Mouse (Mus musculus) midbrain, postnatal 0 days (tissue): ENCODE results near the gene Ccl24. TPM values are rescaled to one million over a fixed set of nuclear protein-coding genes. Genes with fewer than 3 reads are reported as not detected.

ENCODE experiments used
- ATAC-seq: fragments of 200-750 bp; cut with Nextera tagmentation; 2 replicates; pipeline ENCODE4 v1.8.0; 2017; ENCODE audit warnings: moderate number of reproducible peaks, mild to moderate bottlenecking, moderate TSS enrichment, moderate library complexity; ENCODE audit not compliant: low FRiP score
- DNase-seq: peaks from one replicate; pipeline ENCODE4 v3.0.0-alpha.2; 2015; ENCODE audit warnings: low spot score
- H3K27ac ChIP-seq: fragments of 300-500 bp; sonication (generic); 2 replicates; pipeline ENCODE4 v1.5.1; 2014; ENCODE audit warnings: low read depth, mild to moderate bottlenecking, low read length, mixed read lengths
- H3K27me3 ChIP-seq: fragments of 300-500 bp; sonication (generic); 2 replicates; pipeline ENCODE4 v1.6.1; 2014; ENCODE audit warnings: low read length, control low read depth, mixed read lengths; ENCODE audit not compliant: insufficient read depth
- H3K36me3 ChIP-seq: fragments of 300-500 bp; sonication (generic); 2 replicates; pipeline ENCODE4 v1.6.1; 2014; ENCODE audit warnings: low read length, control low read depth, mixed read lengths; ENCODE audit not compliant: insufficient read depth
- H3K4me1 ChIP-seq: fragments of 300-500 bp; sonication (generic); 2 replicates; pipeline ENCODE4 v1.6.1; 2014; ENCODE audit warnings: mild to moderate bottlenecking, control low read depth, antibody characterized with exemption, low read length, mixed read lengths; ENCODE audit not compliant: insufficient read depth
- H3K4me2 ChIP-seq: fragments of 300-500 bp; sonication (generic); 2 replicates; pipeline ENCODE4 v1.6.1; 2014; ENCODE audit warnings: low read depth, mild to moderate bottlenecking, low read length, mixed read lengths; ENCODE audit not compliant: poor library complexity, severe bottlenecking
- H3K4me3 ChIP-seq: fragments of 300-500 bp; sonication (generic); 2 replicates; pipeline ENCODE4 v1.5.1; 2014; ENCODE audit warnings: low read depth, mild to moderate bottlenecking, low read length, moderate library complexity
- H3K9ac ChIP-seq: fragments of 300-500 bp; sonication (generic); replicated peaks from 2 replicates; pipeline ENCODE4 v1.6.1; 2014; ENCODE audit warnings: mild to moderate bottlenecking, low read length, moderate library complexity, mixed read lengths; ENCODE audit not compliant: poor library complexity, severe bottlenecking
- H3K9me3 ChIP-seq: fragments of 300-500 bp; sonication (generic); 2 replicates; pipeline ENCODE4 v1.6.1; 2016; ENCODE audit warnings: low read length, control low read depth
- CTCF ChIP-seq: IDR thresholded peaks from 2 replicates; pipeline ENCODE4 v1.5.1; 2016; ENCODE audit warnings: antibody characterized with exemption, mild to moderate bottlenecking
- WGBS: fragments of 180-500 bp; shearing (Covaris S2); extraction: QIAGEN DNeasy Blood & Tissue Kit; methylation state at CpG from one replicate; pipeline ENCODE4 v1.1.7; 2014; 5-methylcytosine and 5-hydroxymethylcytosine counted together
- polyA plus RNA-seq: library from polyadenylated mRNA; unstranded; fragments of >200 nt; fragmentation: Nextera tagmentation; extraction: Ambion mirVana; gene quantifications from 2 replicates; pipeline ENCODE4 v1.2.1, GENCODE M21; 2015
- total RNA-seq: library from RNA; depleted of rRNA; stranded (reverse); fragments of >200 nt; gene quantifications from 2 replicates; pipeline ENCODE4 v1.2.3, GENCODE M21; 2014

Ccl24 gene
- total and polyA plus RNA-seq, 2 experiments from 2014 or later = 0.66 to 2.4 TPM

DNA sequence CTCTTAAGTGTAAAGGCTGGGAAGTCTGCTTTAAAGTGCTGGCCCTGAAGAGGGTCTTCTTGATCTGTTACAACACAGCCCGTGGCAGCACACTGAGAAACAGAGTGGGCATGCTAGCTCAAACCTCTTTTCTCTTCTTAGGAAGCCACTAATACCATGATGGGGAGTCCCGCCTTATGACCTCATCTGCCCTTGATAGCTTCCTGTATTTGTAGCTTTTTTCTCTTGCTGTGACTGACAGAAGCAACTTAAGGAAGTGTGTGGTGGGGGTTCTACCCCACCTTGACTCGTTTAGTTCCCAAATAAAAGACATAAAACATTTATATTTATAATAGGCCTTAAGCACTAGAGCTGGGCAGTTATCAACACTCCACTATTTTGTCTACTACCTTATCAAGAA, 21.3 kb downstream of the Ccl24 start:
- Histone ChIP-seq H3K4me1 (no peaks in the 10 kb centered on the region), H3K4me2 (no peak overlapping the region), H3K9ac (no peak overlapping the region), H3K36me3 (no peaks in the 10 kb centered on the region), H3K4me3 (no peak overlapping the region), H3K27me3 (no peaks in the 10 kb centered on the region), H3K27ac (no peak overlapping the region), H3K9me3 (no peaks in the 10 kb centered on the region)
- WGBS = 72% methylated on average over 3 of the region's 3 CpGs
- ATAC-seq = no peak
- no peak for TF ChIP-seq CTCF
- no peak for DNase-seq

DNA sequence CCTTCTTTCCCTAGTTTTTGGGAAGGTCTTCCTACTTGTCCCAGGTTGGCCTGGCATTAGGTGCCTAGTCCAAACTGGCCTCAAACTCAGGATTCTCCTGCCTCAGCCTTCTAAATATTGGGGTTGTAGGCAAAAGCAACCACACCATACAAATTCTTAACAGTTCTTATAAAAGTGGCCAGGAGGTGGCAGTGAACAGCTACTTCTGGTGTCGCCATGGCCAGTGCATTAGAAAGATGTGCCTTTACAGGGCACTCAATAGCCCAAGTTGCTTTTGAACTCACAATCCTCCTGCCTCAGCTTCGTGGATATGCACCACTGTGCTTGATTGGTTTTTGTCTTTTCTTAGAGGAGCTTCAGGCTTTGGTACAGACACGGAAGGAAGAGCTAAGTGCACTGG, 21.9 kb downstream of the Ccl24 start:
- Histone ChIP-seq H3K27ac (no peak overlapping the region), H3K4me1 (no peaks in the 10 kb centered on the region), H3K4me2 (no peak overlapping the region), H3K27me3 (no peaks in the 10 kb centered on the region), H3K4me3 (no peak overlapping the region), H3K9me3 (no peaks in the 10 kb centered on the region), H3K9ac (no peak overlapping the region), H3K36me3 (no peaks in the 10 kb centered on the region)
- DNase-seq (peak; percentile 35), ATAC-seq (no peak)
- 21% methylated on average over 3 of the region's 3 CpGs for WGBS
- TF ChIP-seq CTCF = peak; percentile 62

DNA sequence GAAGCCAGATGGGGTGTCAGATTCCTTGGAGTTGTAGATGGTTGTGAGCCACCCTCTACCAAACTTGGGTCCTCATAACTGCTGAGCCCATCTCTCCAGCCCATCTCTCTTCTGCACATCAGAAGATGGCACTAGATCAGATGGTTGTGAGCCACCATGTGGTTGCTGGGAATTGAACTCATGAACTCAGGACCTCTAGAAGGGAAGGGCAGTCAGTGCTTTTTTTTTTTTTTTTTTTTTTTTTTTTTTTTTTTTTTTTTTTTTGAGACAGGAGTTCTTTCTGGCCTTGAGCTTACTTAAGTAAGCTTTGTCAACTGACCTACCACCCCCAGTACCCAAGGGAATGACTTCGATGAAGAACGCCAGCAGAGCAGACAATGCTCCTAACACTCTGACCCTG, 24.9 kb downstream of the Ccl24 start:
- Histone ChIP-seq H3K4me3 (no peak overlapping the region), H3K4me2 (no peak overlapping the region), H3K4me1 (no peaks in the 10 kb centered on the region), H3K9me3 (no peaks in the 10 kb centered on the region), H3K36me3 (no peaks in the 10 kb centered on the region), H3K27ac (no peak overlapping the region), H3K27me3 (no peaks in the 10 kb centered on the region), H3K9ac (no peak overlapping the region)
- WGBS = 85% methylated on average over 2 of the region's 2 CpGs
- TF ChIP-seq CTCF = no peak
- ATAC-seq (no peak), DNase-seq (no peak)

DNA sequence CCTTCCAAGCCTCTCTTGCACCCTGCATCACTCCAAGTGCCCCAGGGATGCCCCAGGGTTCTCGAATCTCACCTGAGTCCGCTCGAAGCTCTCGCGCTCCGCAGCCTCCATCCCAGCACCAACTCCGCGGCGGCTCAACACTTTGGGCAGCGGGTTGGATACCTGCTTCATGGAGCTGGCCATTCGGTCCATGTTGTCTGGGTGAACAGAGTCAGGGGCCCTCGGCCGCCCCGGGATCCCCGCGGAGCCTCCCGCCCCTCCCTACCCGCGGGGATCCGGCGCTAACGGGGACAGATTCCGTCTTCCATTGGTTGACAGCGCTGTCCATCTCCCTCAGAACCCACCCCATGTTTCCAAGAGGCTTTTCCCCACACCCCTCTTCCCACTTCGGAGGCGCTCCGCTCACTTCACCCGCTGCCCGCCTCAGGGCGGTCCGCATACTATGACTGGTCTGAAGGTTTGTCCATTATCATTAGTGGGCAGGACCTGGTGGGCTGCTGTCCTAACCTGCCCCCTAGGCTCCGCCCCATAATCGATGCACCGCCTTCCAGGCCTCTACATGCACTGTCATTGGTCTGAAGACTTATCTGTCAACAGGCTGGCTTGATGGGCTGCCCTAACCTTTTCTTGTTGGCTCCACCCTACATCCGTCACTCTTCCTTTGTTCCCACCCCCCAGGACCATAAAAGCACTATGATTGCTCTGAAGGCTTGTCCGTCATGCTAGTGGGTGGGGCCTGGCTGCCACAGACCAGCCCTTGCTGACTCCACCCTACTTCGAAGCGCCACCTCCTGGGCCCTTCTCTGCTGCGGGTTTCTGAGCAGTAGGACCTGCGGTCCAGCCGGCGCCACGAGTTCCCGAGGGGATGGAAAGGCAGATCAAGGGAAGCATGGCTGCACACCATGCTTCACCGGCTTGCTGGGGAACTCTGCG, 27.7 kb downstream of the Ccl24 start, which contains the start of gene Hip1:
Hip1 (minus strand) TSS at position 256 of the 933 bp plus-strand sequence.
- DNase-seq = peak; percentile 100
- H3K4me2 ChIP-seq = peak within 1 kb of the TSS; percentile 97
- WGBS = 1% methylated on average over 46 of the region's 46 CpGs
- H3K4me1 ChIP-seq = no peaks in the 10 kb centered on the region
- no peaks in the 10 kb centered on the region for H3K36me3 ChIP-seq
- H3K9me3 ChIP-seq = no peaks in the 10 kb centered on the region
- H3K4me3 ChIP-seq = peak within 1 kb of the TSS; percentile 81
- no peaks in the 10 kb centered on the region for H3K27me3 ChIP-seq
- peak within 1 kb of the TSS; percentile 69 for H3K9ac ChIP-seq
- peak; percentile 100 for ATAC-seq
- TF ChIP-seq CTCF = peak; percentile 79
- peak within 1 kb of the TSS; percentile 55; the same call in 1 of the 2 replicates for H3K27ac ChIP-seq

DNA sequence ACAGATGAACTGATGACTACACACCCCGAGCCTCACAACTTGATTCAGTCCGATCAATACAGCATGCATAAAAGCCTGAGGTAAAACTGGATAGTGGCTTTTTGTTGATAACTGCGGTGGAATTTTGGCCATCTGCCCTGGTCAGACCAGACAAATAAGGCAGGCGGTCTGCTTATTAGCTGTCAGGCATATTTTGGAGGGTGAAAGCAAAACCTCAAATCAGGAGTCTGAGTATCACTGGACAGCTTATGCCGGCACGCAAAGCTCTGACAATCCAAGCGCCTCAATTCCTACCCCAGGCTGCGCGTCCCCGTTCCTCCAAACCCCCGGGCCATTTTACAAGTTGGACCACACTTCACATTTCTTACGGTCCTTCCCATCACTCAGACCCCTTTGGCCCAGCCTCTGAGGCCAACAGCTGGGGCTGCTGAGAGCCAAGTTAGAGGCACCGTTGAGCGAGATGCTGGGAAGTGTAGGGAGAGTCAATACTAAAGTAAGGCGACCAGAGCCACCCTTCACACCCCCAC, 28.8 kb downstream of the Ccl24 start:
- DNase-seq (no peak), ATAC-seq (no peak)
- Histone ChIP-seq H3K4me3 (peak overlapping the region; percentile 81), H3K4me2 (peak overlapping the region; percentile 97), H3K9ac (peak overlapping the region; percentile 69), H3K27ac (no peak overlapping the region), H3K36me3 (no peaks in the 10 kb centered on the region), H3K9me3 (no peaks in the 10 kb centered on the region), H3K27me3 (no peaks in the 10 kb centered on the region), H3K4me1 (no peaks in the 10 kb centered on the region)
- WGBS = 2% methylated on average over 15 of the region's 15 CpGs
- no peak for TF ChIP-seq CTCF

DNA sequence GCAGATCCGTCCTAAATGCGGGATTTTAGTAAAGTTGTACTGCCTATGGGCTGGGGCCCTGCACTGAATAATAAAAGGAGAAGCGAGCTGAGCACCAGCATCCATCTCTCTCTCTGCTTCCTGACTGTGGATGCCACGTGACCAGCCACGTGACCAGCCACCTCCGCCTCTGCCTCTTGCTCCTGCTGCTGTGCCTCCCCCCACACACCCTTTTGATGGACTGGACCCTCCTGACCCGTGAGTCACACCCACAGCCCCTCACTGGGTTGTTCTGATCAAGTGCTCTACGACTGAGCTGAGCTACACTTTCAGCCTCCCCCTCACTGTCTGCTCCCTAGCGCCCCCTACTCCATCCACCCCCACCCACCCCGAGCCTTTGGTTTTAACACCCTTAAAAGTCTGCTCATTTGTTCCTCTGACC, 35.0 kb downstream of the Ccl24 start:
- no peak overlapping the region for H3K4me2 ChIP-seq
- TF ChIP-seq CTCF = no peak
- WGBS = 77% methylated on average over 10 of the region's 10 CpGs
- ATAC-seq (no peak), DNase-seq (no peak)
- H3K9me3 ChIP-seq = no peaks in the 10 kb centered on the region
- H3K27me3 ChIP-seq = no peaks in the 10 kb centered on the region
- H3K36me3 ChIP-seq = no peaks in the 10 kb centered on the region
- no peak overlapping the region for H3K27ac ChIP-seq
- no peaks in the 10 kb centered on the region for H3K4me1 ChIP-seq
- no peak overlapping the region for H3K4me3 ChIP-seq
- no peak overlapping the region for H3K9ac ChIP-seq
